ENCODE assay signal across 16 mouse cellular contexts in the genomic region with DNA sequence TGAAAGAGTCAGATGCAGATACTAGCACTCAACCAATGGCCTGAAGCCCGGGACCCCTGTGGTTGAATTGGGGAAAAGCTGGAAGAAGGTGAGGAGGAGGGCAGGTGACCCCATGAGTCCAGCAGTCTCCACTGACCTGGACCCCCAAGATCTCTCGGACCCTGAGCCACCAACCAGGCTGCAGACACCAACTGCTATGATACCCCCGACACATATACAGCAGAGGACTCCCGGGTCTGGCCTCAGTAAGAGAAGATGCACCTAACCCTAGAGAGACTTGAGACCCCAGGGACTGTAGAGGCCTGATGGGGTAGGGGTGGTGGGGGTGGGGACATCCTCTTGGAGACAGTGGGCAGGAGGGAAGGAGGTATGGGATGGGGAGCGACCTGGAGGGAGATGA.
"Had no signal": no experiment of that assay in that cellular context is flagged by ENCODE, and none has a peak within 500 bp of the region (broad histone marks: within the 10 kb centered on the region; RNA-seq: fewer than 3 reads in every experiment).

No protein-coding gene starts in this region.

- H3K9me3 ChIP-seq: liver, embryonic 15.5 days; lung, embryonic 15.5 days; midbrain, embryonic 13.5 days; midbrain, embryonic 15.5 days; neural tube, embryonic 12.5 days had no signal

- H3K9ac ChIP-seq: liver, embryonic 15.5 days; liver, postnatal 0 days; lung, embryonic 15.5 days; midbrain, embryonic 13.5 days; midbrain, embryonic 15.5 days; neural tube, embryonic 12.5 days had no signal

- ATAC-seq: liver, postnatal 0 days; lung, postnatal 0 days; midbrain, embryonic 13.5 days; midbrain, embryonic 15.5 days had no signal

- H3K27ac ChIP-seq: liver, embryonic 15.5 days; lung, embryonic 15.5 days; macrophage; midbrain, embryonic 13.5 days; midbrain, embryonic 15.5 days; neural tube, embryonic 12.5 days had no signal

- H3K4me2 ChIP-seq: liver, embryonic 15.5 days; lung, embryonic 15.5 days; midbrain, embryonic 13.5 days; midbrain, embryonic 15.5 days; neural tube, embryonic 12.5 days had no signal

- H3K27me3 ChIP-seq: liver, embryonic 15.5 days; lung, embryonic 15.5 days; megakaryocyte, embryonic 14.5 days; midbrain, embryonic 13.5 days; midbrain, embryonic 15.5 days; neural tube, embryonic 12.5 days had no signal

- H3K4me1 ChIP-seq: liver, embryonic 15.5 days; lung, embryonic 15.5 days; megakaryocyte, embryonic 14.5 days; midbrain, embryonic 13.5 days; midbrain, embryonic 15.5 days; neural tube, embryonic 12.5 days had no signal

- H3K36me3 ChIP-seq: liver, embryonic 15.5 days; lung, embryonic 15.5 days; midbrain, embryonic 13.5 days; midbrain, embryonic 15.5 days; neural tube, embryonic 12.5 days had no signal

- DNase-seq: liver, postnatal 0 days; lung, adult 2 months; lung, postnatal 14 days; lung, postnatal 36 days; right cerebral cortex, postnatal 14 days; thymus, adult 2 months; thymus, postnatal 25 days; thymus, postnatal 4 days had no signal

- H3K4me3 ChIP-seq: liver, embryonic 15.5 days; lung, embryonic 15.5 days; megakaryocyte, embryonic 14.5 days; midbrain, embryonic 13.5 days; midbrain, embryonic 15.5 days; neural tube, embryonic 12.5 days had no signal
